In genomic region chr5:102693192-102693591, GRCm38 (mm10) we compare ENCODE assay signal across 24 mouse cellular contexts.
DNase-seq lines count a peak whose midpoint lies in the region; ATAC-seq and TF ChIP-seq lines count a peak whose summit lies in the region.
"Had no signal": no experiment of that assay in that cellular context is flagged by ENCODE, and none has a peak within 500 bp of the region (broad histone marks: within the 10 kb centered on the region; RNA-seq: fewer than 3 reads in every experiment).

No protein-coding gene starts in this region.

- H3K9me3 ChIP-seq in kidney, embryonic 14.5 days (ENCODE audit: control insufficient read depth, low read length) = no peaks in the 10 kb centered on the region
- H3K9me3 ChIP-seq in liver, embryonic 16.5 days (replicated peaks; ENCODE audit: control insufficient read depth, low read length) = no peaks in the 10 kb centered on the region
- H3K9me3 ChIP-seq in lung, postnatal 0 days (ENCODE audit: low read length) = no peaks in the 10 kb centered on the region
- H3K9me3 ChIP-seq: embryonic facial prominence, embryonic 12.5 days; forebrain, embryonic 15.5 days; heart, embryonic 13.5 days; limb, embryonic 13.5 days; liver, embryonic 15.5 days; neural tube, embryonic 12.5 days had no signal

- no peak overlapping the region for H3K4me2 ChIP-seq in kidney, embryonic 14.5 days (replicated peaks; ENCODE audit: low read depth, low read length)
- no peak overlapping the region for H3K4me2 ChIP-seq in liver, embryonic 16.5 days (ENCODE audit: low read depth, low read length)
- no peak overlapping the region for H3K4me2 ChIP-seq in lung, postnatal 0 days (replicated peaks; ENCODE audit: low read depth, low read length)
- H3K4me2 ChIP-seq: embryonic facial prominence, embryonic 12.5 days; forebrain, embryonic 15.5 days; heart, embryonic 13.5 days; hindbrain, embryonic 14.5 days; limb, embryonic 13.5 days; liver, embryonic 15.5 days; midbrain, embryonic 11.5 days; neural tube, embryonic 12.5 days had no signal

- H3K4me1 ChIP-seq in kidney, embryonic 14.5 days (ENCODE audit: control insufficient read depth, insufficient read depth, low read length) = peaks cover 5% of the 10 kb centered on the region
- H3K4me1 ChIP-seq in liver, embryonic 16.5 days (ENCODE audit: control insufficient read depth, low read depth, low read length) = no peaks in the 10 kb centered on the region; the same call in 1 of the 2 replicates
- H3K4me1 ChIP-seq in lung, postnatal 0 days (ENCODE audit: insufficient read depth, low read depth, low read length) = no peaks in the 10 kb centered on the region
- H3K4me1 ChIP-seq: embryonic facial prominence, embryonic 12.5 days; forebrain, embryonic 15.5 days; limb, embryonic 13.5 days; liver, embryonic 15.5 days; neural tube, embryonic 12.5 days had no signal

- no peak overlapping the region for H3K27ac ChIP-seq in kidney, embryonic 14.5 days (ENCODE audit: low read depth, low read length)
- H3K27ac ChIP-seq in liver, embryonic 16.5 days (ENCODE audit: low read length) = no peak overlapping the region
- no peak overlapping the region for H3K27ac ChIP-seq in lung, postnatal 0 days (ENCODE audit: low read length)
- H3K27ac ChIP-seq: embryonic facial prominence, embryonic 12.5 days; forebrain, embryonic 15.5 days; gastrocnemius, adult 2 months; heart, adult 2 months; heart, embryonic 13.5 days; hindbrain, embryonic 14.5 days; layer of hippocampus, adult 2 months; left cerebral cortex, adult 2 months; limb, embryonic 13.5 days; liver, embryonic 15.5 days; neural tube, embryonic 12.5 days; stomach, postnatal 0 days had no signal

- WGBS in kidney, embryonic 14.5 days = 42% methylated on average over 2 of the region's 2 CpGs
- WGBS in liver, embryonic 16.5 days (ENCODE audit: insufficient replicate concordance) = 41% methylated on average over 2 of the region's 2 CpGs
- WGBS in lung, postnatal 0 days = 51% methylated on average over 2 of the region's 2 CpGs

- no peak overlapping the region for H3K4me3 ChIP-seq in kidney, embryonic 14.5 days (ENCODE audit: low read length)
- H3K4me3 ChIP-seq in liver, embryonic 16.5 days (ENCODE audit: low read depth, low read length) = no peak overlapping the region
- no peak overlapping the region for H3K4me3 ChIP-seq in lung, postnatal 0 days (ENCODE audit: low read depth, low read length)
- H3K4me3 ChIP-seq: embryonic facial prominence, embryonic 12.5 days; forebrain, embryonic 15.5 days; gastrocnemius, adult 2 months; heart, adult 2 months; heart, embryonic 13.5 days; layer of hippocampus, adult 2 months; left cerebral cortex, adult 2 months; limb, embryonic 13.5 days; liver, embryonic 15.5 days; neural tube, embryonic 12.5 days had no signal

- no peak overlapping the region for H3K9ac ChIP-seq in kidney, embryonic 14.5 days (ENCODE audit: low read depth, low read length)
- H3K9ac ChIP-seq in liver, embryonic 16.5 days (ENCODE audit: low read depth, low read length) = no peak overlapping the region
- H3K9ac ChIP-seq in lung, postnatal 0 days (replicated peaks; ENCODE audit: low read depth) = no peak overlapping the region
- H3K9ac ChIP-seq: embryonic facial prominence, embryonic 12.5 days; forebrain, embryonic 15.5 days; heart, embryonic 13.5 days; hindbrain, embryonic 14.5 days; limb, embryonic 13.5 days; liver, embryonic 15.5 days; neural tube, embryonic 12.5 days had no signal

- TF ChIP-seq EP300 in lung, postnatal 0 days (IDR thresholded peaks at IDR 0.05) = no peak

- H3K27me3 ChIP-seq in kidney, embryonic 14.5 days (ENCODE audit: control insufficient read depth, insufficient read depth, low read length) = no peaks in the 10 kb centered on the region
- H3K27me3 ChIP-seq in liver, embryonic 16.5 days (ENCODE audit: control insufficient read depth, insufficient read depth, low read depth, low read length) = no peaks in the 10 kb centered on the region
- no peaks in the 10 kb centered on the region for H3K27me3 ChIP-seq in lung, postnatal 0 days (replicated peaks; ENCODE audit: insufficient read depth, low read length)
- H3K27me3 ChIP-seq: CH12.LX; embryonic facial prominence, embryonic 12.5 days; forebrain, embryonic 15.5 days; heart, embryonic 13.5 days; liver, embryonic 15.5 days; neural tube, embryonic 12.5 days had no signal

- no peak for DNase-seq in kidney, postnatal 25 days
- DNase-seq in liver = no peak
- DNase-seq in lung, postnatal 0 days (ENCODE audit: low spot score) = no peak
- no peak for DNase-seq in lung, postnatal 10 days
- peak; percentile 49 for DNase-seq in lung, postnatal 36 days
- DNase-seq in spleen, adult 18-20 months = no peak

- ATAC-seq in kidney, embryonic 14.5 days (ENCODE audit: low FRiP score, low TSS enrichment) = peak; percentile 87
- peak; percentile 47 for ATAC-seq in liver, embryonic 16.5 days (ENCODE audit: low read depth)
- ATAC-seq in lung, postnatal 0 days = peak; percentile 32
- ATAC-seq: activated CD4-positive, CD25-positive, alpha-beta regulatory T cell, adult 4 months; intestine, postnatal 0 days had no signal

- H3K36me3 ChIP-seq in kidney, embryonic 14.5 days (ENCODE audit: control insufficient read depth, insufficient read depth, low read length) = no peaks in the 10 kb centered on the region
- H3K36me3 ChIP-seq in liver, embryonic 16.5 days (ENCODE audit: control insufficient read depth, insufficient read depth) = no peaks in the 10 kb centered on the region
- no peaks in the 10 kb centered on the region for H3K36me3 ChIP-seq in lung, postnatal 0 days (ENCODE audit: insufficient read depth, low read length)
- H3K36me3 ChIP-seq: embryonic facial prominence, embryonic 12.5 days; forebrain, embryonic 15.5 days; heart, embryonic 13.5 days; limb, embryonic 13.5 days; liver, embryonic 15.5 days; neural tube, embryonic 12.5 days had no signal

- no peak for TF ChIP-seq CTCF in lung, postnatal 0 days (IDR thresholded peaks at IDR 0.05)

Comparison
In these comparisons a context has a peak if more than half of its experiments do, and no peak if none do; other contexts are left out.
1. ATAC-seq: peak in every context shown above with its lines; median percentile 87 in kidney, embryonic 14.5 days; 47 in liver, embryonic 16.5 days; 32 in lung, postnatal 0 days.